Mouse (Mus musculus): ENCODE results near the gene Dgkq.

GRCm38 (mm10) chr5:108629634-108630483, 39.6 kb downstream of the Dgkq start, which contains the start of the genes Gak and Tmem175:
- no peak for TF ChIP-seq CTCF (IDR thresholded peaks at IDR 0.05; ENCODE audit: low read depth, low read length)
- peak; percentile 98 for TF ChIP-seq POLR2A (IDR thresholded peaks at IDR 0.05; ENCODE audit: borderline replicate concordance, low read depth, low read length)

Measured in bone marrow macrophage, adult 2 months (primary cell).